Mouse (Mus musculus): ENCODE data around the gene Frmd5.

GRCm38 (mm10) chr2:121659350-121659749, 147.5 kb downstream of the Frmd5 start:
- TF ChIP-seq CTCF (IDR thresholded peaks at IDR 0.05; ENCODE audit: borderline replicate concordance, insufficient read depth, low read length) (no peak), POLR2A (IDR thresholded peaks at IDR 0.05; ENCODE audit: low read depth, low read length) (no peak)
